Mouse (Mus musculus) brain, embryonic 14.5 days (tissue): ENCODE results near the gene Six5. TPM values are rescaled to one million over a fixed set of nuclear protein-coding genes. Genes with fewer than 3 reads are reported as not detected.
A peak's percentile ranks its signal among the peaks of the same experiment; 100 is the strongest.

Experiments
- DNase-seq: peaks from one replicate; pipeline ENCODE4 v3.0.0-alpha.2; 2011; ENCODE audit warnings: low read depth
- CTCF ChIP-seq: fragments of 200-500 bp; IDR thresholded peaks from 2 replicates; pipeline ENCODE4 v1.5.1; 2012; ENCODE audit warnings: inconsistent platforms, mild to moderate bottlenecking, moderate library complexity, borderline replicate concordance; ENCODE audit not compliant: insufficient read depth, insufficient read length; ENCODE audit errors: extremely low read depth
- POLR2A ChIP-seq: fragments of 200-500 bp; IDR thresholded peaks from 2 replicates; pipeline ENCODE4 v1.6.1; 2012; ENCODE audit warnings: mild to moderate bottlenecking, inconsistent platforms, borderline replicate concordance; ENCODE audit not compliant: poor library complexity, insufficient read depth, insufficient read length, severe bottlenecking; ENCODE audit errors: extremely low read depth
- polyA plus RNA-seq: library from polyadenylated mRNA; depleted of rRNA; stranded (reverse); fragments of >200 nt; gene quantifications from 2 replicates; pipeline ENCODE4 v1.2.3, GENCODE M21; 2012; rRNA removed

Gene Six5
- polyA plus RNA-seq, result 16.3 and 27.6 TPM in 2 replicates

DNA sequence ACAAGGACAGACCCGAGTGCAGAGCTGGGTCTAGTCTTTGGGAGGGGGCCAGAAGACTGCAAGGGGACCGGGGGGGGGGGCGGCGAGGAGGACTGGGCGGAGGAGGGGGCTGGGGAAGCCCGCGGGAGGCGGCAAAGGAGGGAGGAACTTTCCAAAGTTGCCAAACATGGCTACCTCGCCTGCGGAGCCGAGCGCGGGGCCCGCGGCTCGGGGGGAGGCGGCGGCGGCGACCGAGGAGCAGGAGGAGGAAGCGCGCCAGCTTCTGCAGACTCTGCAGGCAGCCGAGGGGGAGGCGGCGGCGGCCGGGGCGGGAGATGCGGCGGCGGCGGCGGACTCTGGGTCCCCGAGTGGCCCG, at the start of gene Six5:
Gene Six5 (plus strand): TSS at position 124 of the 355 bp plus-strand sequence.
- TF ChIP-seq CTCF (no peak), POLR2A (0 out of 2 replicates have a peak, but pooled peaks have one; percentile 3)
- no peak for DNase-seq

- no peak for DNase-seq
- no peak for TF ChIP-seq POLR2A
- TF ChIP-seq CTCF, result no peak
These were observed 49.8 kb upstream of the Six5 start for GRCm38 (mm10) chr7:19044616-19045015.

GRCm38 (mm10) chr7:19046286-19047069, 47.9 kb upstream of the Six5 start:
- TF ChIP-seq CTCF (no peak), POLR2A (no peak)
- DNase-seq, result no peak

GRCm38 (mm10) chr7:19048006-19048527, 46.3 kb upstream of the Six5 start:
- DNase-seq, result no peak
- TF ChIP-seq CTCF, result no peak
- no peak for TF ChIP-seq POLR2A

- no peak for TF ChIP-seq CTCF
- TF ChIP-seq POLR2A, result no peak
- DNase-seq, result no peak
These were observed 45.1 kb upstream of the Six5 start for GRCm38 (mm10) chr7:19049252-19049651.

DNA sequence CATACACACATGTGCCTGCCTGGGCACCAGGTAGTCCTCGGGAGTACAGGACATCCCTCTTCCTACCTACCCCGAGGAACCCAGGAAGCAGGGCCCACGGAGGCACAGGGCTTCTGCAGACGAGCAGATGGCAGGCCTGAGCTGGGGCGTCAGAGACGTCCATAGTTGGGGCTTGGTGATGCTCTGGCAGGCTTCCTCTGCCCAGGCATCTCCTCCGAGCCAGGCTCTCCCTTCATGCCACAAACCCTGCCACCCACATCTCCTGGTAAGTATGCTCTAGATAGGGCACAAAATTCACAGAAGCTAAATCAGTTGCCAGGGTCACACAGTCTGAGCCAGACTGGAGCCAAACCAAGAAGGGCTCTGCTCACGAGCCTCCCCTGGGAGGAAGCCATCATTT, 44.2 kb upstream of the Six5 start:
- DNase-seq, result no peak

GRCm38 (mm10) chr7:19051161-19051560, 43.2 kb upstream of the Six5 start:
- TF ChIP-seq CTCF, result no peak
- no peak for TF ChIP-seq POLR2A
- DNase-seq, result no peak

More for the DNA sequence above, 44.2 kb upstream of the Six5 start:
- TF ChIP-seq POLR2A (no peak), CTCF (no peak)

- DNase-seq, result no peak
These were observed 41.9 kb upstream of the Six5 start for GRCm38 (mm10) chr7:19052345-19053135.

GRCm38 (mm10) chr7:19053136-19053532, 41.3 kb upstream of the Six5 start:
- TF ChIP-seq CTCF (no peak), POLR2A (no peak)
- DNase-seq, result no peak

More at GRCm38 (mm10) chr7:19052345-19053135, 41.9 kb upstream of the Six5 start:
- TF ChIP-seq POLR2A (no peak), CTCF (no peak)

- TF ChIP-seq POLR2A, result no peak
- TF ChIP-seq CTCF, result peak; percentile 79
- peak; percentile 84 for DNase-seq
These were observed 40.2 kb upstream of the Six5 start, which contains the start of gene Rsph6a for GRCm38 (mm10) chr7:19054047-19054776. Gene Rsph6a, plus strand, starts transcription at chr7:19054690.

- no peak for DNase-seq
- no peak for TF ChIP-seq CTCF
These were observed 39.7 kb upstream of the Six5 start for GRCm38 (mm10) chr7:19054777-19055076.
